Mouse (Mus musculus) kidney, adult 2 months (tissue): ENCODE measurements around the gene Arhgap19.

ENCODE experiments used
- CTCF ChIP-seq: fragments of 200-500 bp; conservative IDR thresholded peaks from 2 replicates; pipeline ENCODE4 v1.5.1; 2011; ENCODE audit warnings: low read depth, mild to moderate bottlenecking, control low read depth, low read length, moderate library complexity, mixed read lengths; ENCODE audit not compliant: insufficient read depth, insufficient read length
- POLR2A ChIP-seq: fragments of 200-500 bp; IDR thresholded peaks from one replicate; pipeline ENCODE4 v1.6.1; 2011; ENCODE audit warnings: low read depth, low read length, control low read depth

- TF ChIP-seq POLR2A (no peak), CTCF (no peak)
Measured at GRCm38 (mm10) chr19:41794901-41795300, 6.9 kb downstream of the Arhgap19 start.
